Mouse (Mus musculus): ENCODE measurements around the gene Cyp2w1. TPM values are rescaled to one million over a fixed set of nuclear protein-coding genes. Genes with fewer than 3 reads are reported as not detected.
A peak's percentile ranks its signal among the peaks of the same experiment; 100 is the strongest.

Gene Cyp2w1
- polyA plus RNA-seq, 1 experiment = 0.02 TPM

DNA sequence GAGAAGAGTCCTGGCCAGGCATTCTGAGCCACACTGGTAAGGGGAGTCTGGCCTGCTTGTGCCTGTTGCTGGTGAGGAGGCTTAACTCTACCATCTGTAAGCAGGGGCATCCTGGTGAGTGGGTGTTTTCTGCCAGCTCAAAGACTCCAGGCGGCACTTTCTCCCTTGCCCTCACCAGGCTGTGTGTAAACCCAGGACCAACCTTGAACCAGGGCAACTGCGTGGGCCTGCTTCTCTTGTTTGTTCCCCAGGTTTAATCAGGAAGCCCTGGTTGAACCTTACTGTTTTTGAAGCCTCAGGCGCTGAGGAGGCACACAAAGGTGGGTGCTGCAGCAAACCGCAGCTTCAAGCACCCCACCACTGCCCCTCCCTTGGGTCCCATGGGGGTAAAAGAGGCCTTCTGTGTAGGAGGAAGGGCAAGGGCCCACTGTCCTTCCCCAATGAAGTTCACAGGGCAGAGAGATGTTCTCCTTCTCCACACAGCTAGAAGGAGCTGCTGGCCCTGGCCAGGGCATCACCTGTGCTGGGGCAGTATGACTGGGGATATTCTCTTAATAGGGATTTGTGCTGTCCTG is 15.6 kb downstream of the Cyp2w1 start:
- Histone ChIP-seq H3K4me1 (ENCODE audit: control insufficient read depth) (peaks cover 85% of the 10 kb centered on the region), H3K9me3 (ENCODE audit: control insufficient read depth, low read length) (no peaks in the 10 kb centered on the region), H3K27me3 (ENCODE audit: control insufficient read depth) (no peaks in the 10 kb centered on the region), H3K36me3 (ENCODE audit: control insufficient read depth) (peaks cover 17% of the 10 kb centered on the region), H3K4me3 (replicated peaks) (no peak overlapping the region)
- TF ChIP-seq GATA1 (IDR thresholded peaks at IDR 0.05; ENCODE audit: low read length) (no peak), TAL1 (IDR thresholded peaks at IDR 0.05; ENCODE audit: low read length) (no peak)

DNA sequence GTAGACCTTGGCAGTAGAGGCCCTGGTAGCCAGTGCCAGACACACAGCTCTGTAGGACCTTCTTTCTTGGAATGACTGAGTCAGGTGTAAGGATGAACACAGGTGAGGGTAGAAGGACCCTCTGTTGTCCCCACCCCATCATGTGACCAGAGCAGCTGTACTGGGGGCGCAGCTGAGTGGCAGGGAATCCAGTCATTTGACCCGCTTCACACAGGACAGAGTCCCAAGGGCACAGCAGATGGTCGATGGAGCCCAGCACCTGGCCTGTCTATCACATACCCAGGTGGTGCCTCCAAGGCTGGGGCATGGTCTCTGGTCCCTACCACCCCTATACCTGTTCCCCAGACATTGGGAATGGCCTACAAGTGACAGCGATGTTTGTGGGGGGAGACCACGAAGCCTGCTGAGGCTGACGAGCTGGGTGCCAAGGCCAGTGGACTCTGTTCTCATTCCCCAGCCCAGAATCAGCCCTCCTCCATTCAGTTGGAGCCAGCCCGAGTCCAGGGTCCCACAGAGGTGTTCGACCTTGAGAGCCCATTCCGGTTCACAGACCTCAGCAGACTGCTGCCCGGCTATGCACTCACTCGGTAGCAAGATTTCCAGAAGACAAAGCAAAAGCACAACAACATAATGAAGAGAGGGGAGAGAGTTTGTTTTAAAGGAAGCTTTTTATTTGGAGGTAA is 16.4 kb downstream of the Cyp2w1 start:
- H3K4me3 ChIP-seq (replicated peaks) = no peak overlapping the region
- H3K36me3 ChIP-seq (ENCODE audit: control insufficient read depth) = peaks cover 14% of the 10 kb centered on the region
- no peaks in the 10 kb centered on the region for H3K27me3 ChIP-seq (ENCODE audit: control insufficient read depth)
- no peaks in the 10 kb centered on the region for H3K9me3 ChIP-seq (ENCODE audit: control insufficient read depth, low read length)
- peaks cover 89% of the 10 kb centered on the region for H3K4me1 ChIP-seq (ENCODE audit: control insufficient read depth)
- TF ChIP-seq GATA1 (IDR thresholded peaks at IDR 0.05; ENCODE audit: low read length) = no peak
- no peak for TF ChIP-seq TAL1 (IDR thresholded peaks at IDR 0.05; ENCODE audit: low read length)

DNA sequence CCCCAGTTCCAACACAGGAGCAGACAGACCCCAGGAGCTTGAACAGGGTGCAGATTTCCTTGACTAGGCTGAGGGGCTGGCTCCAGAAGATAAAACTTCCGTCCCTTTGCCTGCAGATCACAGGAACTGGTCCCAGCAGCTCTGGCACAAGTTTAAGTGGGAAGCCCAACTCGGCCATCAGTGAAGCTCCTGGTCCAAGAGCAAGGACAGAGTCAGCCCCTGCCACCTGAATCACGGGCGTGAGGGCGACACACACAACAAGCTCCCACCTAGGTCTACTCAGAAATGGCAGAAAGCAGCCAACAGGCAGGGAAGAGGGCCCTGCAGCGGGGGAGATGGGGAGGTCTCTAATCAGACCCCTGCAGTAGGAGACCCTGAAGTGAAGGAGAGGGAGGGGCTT is 17.9 kb downstream of the Cyp2w1 start:
- Histone ChIP-seq H3K4me1 (ENCODE audit: control insufficient read depth) (peaks cover 89% of the 10 kb centered on the region), H3K36me3 (ENCODE audit: control insufficient read depth) (peaks cover 14% of the 10 kb centered on the region), H3K27me3 (ENCODE audit: control insufficient read depth) (no peaks in the 10 kb centered on the region), H3K9me3 (ENCODE audit: control insufficient read depth, low read length) (no peaks in the 10 kb centered on the region), H3K4me3 (replicated peaks) (no peak overlapping the region)
- TF ChIP-seq GATA1 (IDR thresholded peaks at IDR 0.05; ENCODE audit: low read length) (no peak), TAL1 (IDR thresholded peaks at IDR 0.05; ENCODE audit: low read length) (no peak)

DNA sequence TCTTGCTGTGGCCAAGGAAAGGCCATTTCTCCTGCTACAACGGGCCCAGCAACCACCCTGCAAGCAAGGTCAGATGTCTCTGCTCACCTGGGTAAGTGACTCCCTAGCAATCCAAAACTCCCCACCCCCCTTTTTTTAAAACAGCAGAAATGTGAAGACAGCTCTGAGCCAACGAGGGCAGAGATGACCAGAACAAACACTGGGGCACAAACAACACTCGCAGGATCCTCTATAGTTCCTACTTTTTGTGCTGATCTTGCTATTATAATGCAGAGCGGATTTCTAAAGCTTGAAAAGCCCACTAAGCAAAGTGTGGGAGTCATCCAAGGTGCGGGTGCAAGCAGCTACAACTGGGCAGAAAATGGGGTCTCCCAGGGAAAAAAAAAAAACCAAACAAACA is 18.7 kb downstream of the Cyp2w1 start:
- TF ChIP-seq TAL1 (IDR thresholded peaks at IDR 0.05; ENCODE audit: low read length) = no peak
- TF ChIP-seq GATA1 (IDR thresholded peaks at IDR 0.05; ENCODE audit: low read length) = no peak
- Histone ChIP-seq H3K4me3 (replicated peaks) (peak overlapping the region; percentile 72), H3K4me1 (ENCODE audit: control insufficient read depth) (peaks cover 91% of the 10 kb centered on the region), H3K36me3 (ENCODE audit: control insufficient read depth) (peaks cover 14% of the 10 kb centered on the region), H3K9me3 (ENCODE audit: control insufficient read depth, low read length) (no peaks in the 10 kb centered on the region), H3K27me3 (ENCODE audit: control insufficient read depth) (no peaks in the 10 kb centered on the region)

DNA sequence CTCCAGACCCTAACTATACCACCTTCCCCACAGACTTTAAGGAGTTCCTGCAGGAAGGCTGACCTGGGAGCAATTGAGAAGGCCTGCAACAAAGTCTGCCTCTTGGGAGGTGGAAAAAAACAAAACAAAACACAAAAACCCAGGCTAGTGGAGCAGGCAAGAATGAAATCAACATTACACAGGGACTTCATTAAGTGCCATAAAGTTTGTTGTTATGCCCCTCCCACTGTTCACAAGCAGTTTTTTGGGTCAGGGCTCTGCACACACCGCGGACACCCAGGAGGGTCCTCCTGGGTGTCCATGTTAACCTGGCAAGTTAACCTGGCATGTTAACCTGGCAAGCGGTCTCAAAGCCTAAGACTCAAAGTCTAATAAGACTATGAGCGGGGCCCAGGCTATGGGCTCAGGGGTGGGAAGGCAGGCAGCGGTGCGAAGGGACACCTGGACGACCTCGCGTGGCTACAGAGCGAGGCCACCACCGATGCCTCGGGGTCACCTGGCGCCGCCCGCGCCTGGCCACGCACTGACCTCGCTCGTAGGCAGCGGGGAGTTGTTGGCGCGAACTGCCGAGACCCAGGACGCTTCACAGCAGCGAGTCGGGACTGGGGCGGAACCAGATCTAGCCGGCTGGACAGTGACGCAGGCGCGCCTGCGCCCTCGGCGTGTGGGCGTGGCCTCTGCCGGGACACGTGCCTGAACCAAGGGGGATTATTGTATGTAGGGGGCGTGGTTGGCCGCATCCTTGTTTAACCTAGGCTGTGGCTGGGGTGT is 19.4 kb downstream of the Cyp2w1 start:
- Histone ChIP-seq H3K27me3 (ENCODE audit: control insufficient read depth) (no peaks in the 10 kb centered on the region), H3K9me3 (ENCODE audit: control insufficient read depth, low read length) (no peaks in the 10 kb centered on the region), H3K4me3 (replicated peaks) (peak overlapping the region; percentile 72), H3K4me1 (ENCODE audit: control insufficient read depth) (peaks cover 92% of the 10 kb centered on the region), H3K36me3 (ENCODE audit: control insufficient read depth) (peaks cover 14% of the 10 kb centered on the region)
- TF ChIP-seq GATA1 (IDR thresholded peaks at IDR 0.05; ENCODE audit: low read length) = no peak
- TF ChIP-seq TAL1 (IDR thresholded peaks at IDR 0.05; ENCODE audit: low read length) = no peak

DNA sequence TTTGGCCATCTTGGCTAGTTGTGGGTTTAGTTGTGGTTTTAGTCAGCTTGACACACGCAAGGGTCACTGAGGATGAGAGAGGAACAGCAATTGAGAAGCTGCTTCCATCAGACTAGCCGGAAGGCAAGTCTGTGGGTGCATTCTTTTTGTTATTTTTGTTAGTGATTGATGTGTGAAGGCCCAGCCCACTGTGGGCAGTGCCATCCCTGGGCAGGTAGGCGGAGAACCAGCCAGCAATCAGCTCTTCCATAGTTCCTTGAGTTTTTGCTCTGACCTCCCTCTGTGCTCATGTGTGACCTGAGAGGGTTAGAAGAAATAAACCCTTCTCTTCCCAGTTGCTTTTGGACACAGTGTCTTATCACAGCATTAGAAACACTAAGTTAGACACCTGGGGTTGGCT is 20.7 kb downstream of the Cyp2w1 start:
- H3K36me3 ChIP-seq (ENCODE audit: control insufficient read depth) = peaks cover 15% of the 10 kb centered on the region
- no peaks in the 10 kb centered on the region for H3K9me3 ChIP-seq (ENCODE audit: control insufficient read depth, low read length)
- TF ChIP-seq TAL1 (IDR thresholded peaks at IDR 0.05; ENCODE audit: low read length) = no peak
- TF ChIP-seq GATA1 (IDR thresholded peaks at IDR 0.05; ENCODE audit: low read length) = no peak
- H3K4me3 ChIP-seq (replicated peaks) = no peak overlapping the region
- H3K27me3 ChIP-seq (ENCODE audit: control insufficient read depth) = no peaks in the 10 kb centered on the region
- H3K4me1 ChIP-seq (ENCODE audit: control insufficient read depth) = peaks cover 92% of the 10 kb centered on the region

DNA sequence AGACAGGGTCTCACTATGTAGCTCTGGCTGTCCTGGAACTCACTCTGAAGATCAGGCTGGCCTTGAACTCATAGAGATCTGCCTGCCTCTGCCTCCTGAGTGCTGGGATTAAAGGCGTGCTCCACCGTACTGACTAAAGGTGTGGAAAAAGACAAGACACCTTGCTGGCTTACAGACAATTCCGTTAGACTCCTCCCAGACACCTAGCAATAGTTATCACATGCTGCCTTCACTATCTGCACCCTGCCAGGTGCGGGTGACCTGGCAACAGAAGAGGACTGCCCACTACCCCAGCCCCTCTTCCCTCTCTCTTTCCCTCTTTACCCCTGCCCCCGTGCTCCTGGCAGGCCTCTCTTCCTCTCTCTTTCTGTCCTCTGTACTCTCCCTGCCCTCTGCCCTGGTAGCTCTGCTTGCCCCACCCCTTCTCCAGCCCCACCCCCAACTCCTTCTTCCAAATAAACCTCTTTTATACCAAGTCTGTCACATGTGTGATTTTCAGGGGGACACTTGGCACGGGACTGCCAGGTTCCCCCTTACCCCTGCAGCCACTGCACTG is 21.6 kb downstream of the Cyp2w1 start:
- no peak overlapping the region for H3K4me3 ChIP-seq (replicated peaks)

DNA sequence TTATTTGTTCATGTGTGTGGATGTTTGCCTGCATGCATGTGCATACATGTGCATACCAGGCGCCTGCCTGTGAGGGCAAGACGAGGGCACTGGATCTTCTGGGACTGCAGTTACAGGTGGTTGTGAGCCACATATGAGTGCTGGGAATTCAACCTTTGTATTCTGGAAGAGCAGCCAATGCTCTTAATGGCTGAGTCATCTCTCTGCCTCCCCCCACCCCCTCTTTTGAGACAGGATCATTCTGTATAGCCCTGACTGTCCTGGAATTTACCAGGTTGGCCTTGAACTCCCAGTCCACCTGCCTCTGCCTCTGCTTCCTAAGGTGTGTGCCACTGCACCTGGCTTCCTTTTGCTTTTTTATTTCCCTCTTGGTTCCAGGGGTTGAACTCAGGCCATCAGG is 22.4 kb downstream of the Cyp2w1 start:
- TF ChIP-seq TAL1 (IDR thresholded peaks at IDR 0.05; ENCODE audit: low read length) (no peak), GATA1 (IDR thresholded peaks at IDR 0.05; ENCODE audit: low read length) (no peak)
- H3K4me3 ChIP-seq (replicated peaks) = no peak overlapping the region
- peaks cover 98% of the 10 kb centered on the region for H3K4me1 ChIP-seq (ENCODE audit: control insufficient read depth)
- no peaks in the 10 kb centered on the region for H3K9me3 ChIP-seq (ENCODE audit: control insufficient read depth, low read length)
- H3K27me3 ChIP-seq (ENCODE audit: control insufficient read depth) = no peaks in the 10 kb centered on the region
- H3K36me3 ChIP-seq (ENCODE audit: control insufficient read depth) = peaks cover 4% of the 10 kb centered on the region

More for the DNA sequence above, 21.6 kb downstream of the Cyp2w1 start:
- Histone ChIP-seq H3K27me3 (ENCODE audit: control insufficient read depth) (no peaks in the 10 kb centered on the region), H3K36me3 (ENCODE audit: control insufficient read depth) (peaks cover 10% of the 10 kb centered on the region), H3K4me1 (ENCODE audit: control insufficient read depth) (peaks cover 94% of the 10 kb centered on the region), H3K9me3 (ENCODE audit: control insufficient read depth, low read length) (no peaks in the 10 kb centered on the region)
- TF ChIP-seq TAL1 (IDR thresholded peaks at IDR 0.05; ENCODE audit: low read length) (no peak), GATA1 (IDR thresholded peaks at IDR 0.05; ENCODE audit: low read length) (no peak)

All from erythroblast, embryonic 14.5 days (primary cell).